Mouse (Mus musculus): ENCODE measurements around the gene Dusp14. TPM values are rescaled to one million over a fixed set of nuclear protein-coding genes. Genes with fewer than 3 reads are reported as not detected.

Gene Dusp14
- polyA plus RNA-seq, 1 experiment = 98.1 TPM

DNA sequence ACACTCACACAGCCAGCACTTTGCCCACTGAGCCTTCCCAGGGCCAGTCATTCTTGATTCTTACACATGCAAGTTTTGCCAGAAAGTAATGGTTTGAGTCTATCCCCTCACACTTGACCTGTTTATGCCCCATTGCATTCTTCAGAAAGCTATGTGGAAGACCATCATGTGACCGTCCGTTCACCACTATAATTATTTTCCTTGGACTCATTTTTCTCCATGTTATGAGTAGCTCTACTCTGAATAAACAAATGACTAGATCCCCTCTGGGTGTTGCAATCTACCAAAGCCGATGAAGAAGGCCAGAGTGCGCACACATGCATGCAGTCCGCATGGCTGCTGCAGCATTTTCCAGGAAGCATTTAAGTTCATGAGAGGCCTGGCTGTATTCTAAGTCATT, 41.8 kb downstream of the Dusp14 start:
- DNase-seq (ENCODE audit: extremely low spot score in 1 of 2, low spot score in 1 of 2) = no peak

DNA sequence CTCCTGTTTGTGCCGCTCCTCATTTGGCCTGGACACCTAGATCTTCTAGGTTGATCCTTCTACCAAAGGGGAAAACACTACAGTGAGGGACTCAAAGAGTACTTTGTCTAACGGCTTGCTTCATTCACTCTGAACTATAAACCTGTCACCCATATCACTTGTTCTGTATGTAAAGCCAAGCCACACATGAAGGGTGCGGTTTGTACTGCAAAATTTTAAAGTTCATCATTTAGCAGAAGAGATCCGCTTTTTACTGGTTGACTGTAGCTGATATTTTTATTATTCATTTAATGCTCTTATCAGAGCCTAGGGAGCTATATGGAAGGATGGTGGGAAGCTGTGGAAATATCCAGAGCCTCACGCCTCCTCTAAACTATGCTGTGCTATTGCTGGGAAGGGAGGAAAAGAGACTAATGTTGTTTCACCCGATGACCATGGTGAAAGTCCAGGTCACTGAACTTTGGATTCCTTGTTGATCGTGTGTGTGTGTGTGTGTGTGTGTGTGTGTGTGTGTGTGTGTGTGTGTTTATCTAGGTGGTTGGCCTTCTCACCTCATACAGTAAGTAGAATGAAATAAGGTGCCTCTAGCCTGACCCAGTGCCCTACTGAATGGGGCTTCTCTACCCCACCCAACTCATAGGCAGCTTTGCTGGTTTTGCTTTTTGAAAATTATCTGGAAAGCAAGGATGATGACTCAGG, 52.1 kb downstream of the Dusp14 start:
- no peak for DNase-seq (ENCODE audit: extremely low spot score in 1 of 2, low spot score in 1 of 2)

DNA sequence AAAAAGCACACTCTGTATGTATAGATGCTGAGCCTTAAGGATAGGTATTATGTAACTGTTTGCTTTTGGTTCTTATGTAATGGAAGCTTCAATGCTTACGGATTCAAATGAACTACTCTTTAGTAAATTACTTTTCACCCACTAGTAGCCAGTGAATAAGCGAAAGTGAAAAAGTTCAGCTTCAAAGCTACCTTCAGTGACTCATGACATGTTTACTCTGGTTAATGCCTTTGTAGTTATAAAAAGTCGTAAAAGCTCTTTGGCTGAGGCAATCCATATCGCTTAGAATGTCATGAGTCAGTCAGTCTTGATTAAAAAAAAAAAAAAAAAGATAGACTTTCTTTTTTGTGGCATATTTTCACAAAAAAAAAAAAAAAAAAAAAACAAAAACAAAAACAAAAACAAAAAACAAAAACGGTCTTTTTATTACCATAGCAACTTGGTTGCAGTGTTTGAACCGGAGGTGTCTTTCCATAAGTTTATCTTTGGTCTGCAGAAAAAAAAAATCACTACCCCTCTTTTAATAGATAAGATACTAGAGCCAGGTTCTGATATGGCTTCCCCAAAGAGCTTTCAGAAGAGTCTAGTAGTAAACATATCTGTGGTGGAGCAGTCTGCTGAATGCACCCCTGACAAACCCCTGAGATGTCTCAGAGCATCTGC, 52.8 kb downstream of the Dusp14 start:
- no peak for DNase-seq (ENCODE audit: extremely low spot score in 1 of 2, low spot score in 1 of 2)

DNA sequence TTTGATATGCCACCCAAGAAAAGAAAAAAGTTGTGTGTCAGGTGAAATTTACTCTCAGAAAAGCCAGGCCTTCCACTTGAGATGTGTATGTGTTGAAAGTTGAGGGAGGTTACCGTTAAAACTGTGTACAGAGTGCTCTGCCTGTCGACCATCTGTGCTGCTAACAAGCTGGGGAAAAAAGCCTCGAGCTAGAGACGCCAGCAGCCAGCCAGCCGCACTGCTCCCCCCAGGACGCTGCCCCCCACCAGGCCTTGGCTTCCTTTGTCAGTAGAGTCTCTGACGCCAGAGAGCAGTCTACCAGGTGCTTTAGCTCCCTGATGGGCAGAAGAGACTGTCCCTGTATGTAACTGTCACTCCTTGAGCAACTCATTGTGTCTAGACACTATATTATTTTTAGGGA, 56.0 kb downstream of the Dusp14 start:
- DNase-seq (ENCODE audit: extremely low spot score in 1 of 2, low spot score in 1 of 2) = peak in 1 of 2 experiments; percentile 45

DNA sequence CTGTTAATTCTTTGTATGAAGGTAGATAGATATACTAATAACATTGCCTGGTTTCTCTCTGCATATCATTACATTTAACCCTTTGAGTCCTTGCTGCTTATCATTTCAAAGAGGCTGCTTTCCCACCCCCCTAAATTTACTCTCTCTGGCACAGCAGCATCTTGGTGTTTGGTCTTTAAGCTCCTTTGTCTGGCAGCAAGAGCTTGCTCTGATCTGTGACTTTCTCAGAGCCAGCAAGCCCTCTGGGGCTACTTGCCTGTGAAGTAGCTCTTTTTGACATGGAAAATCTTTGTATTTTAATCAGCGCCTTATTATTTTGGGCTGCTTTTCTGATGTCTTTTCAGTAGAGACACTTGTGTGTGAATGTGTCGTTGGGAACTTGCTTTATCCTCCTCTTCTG, 57.5 kb downstream of the Dusp14 start:
- no peak for DNase-seq (ENCODE audit: extremely low spot score in 1 of 2, low spot score in 1 of 2)

DNA sequence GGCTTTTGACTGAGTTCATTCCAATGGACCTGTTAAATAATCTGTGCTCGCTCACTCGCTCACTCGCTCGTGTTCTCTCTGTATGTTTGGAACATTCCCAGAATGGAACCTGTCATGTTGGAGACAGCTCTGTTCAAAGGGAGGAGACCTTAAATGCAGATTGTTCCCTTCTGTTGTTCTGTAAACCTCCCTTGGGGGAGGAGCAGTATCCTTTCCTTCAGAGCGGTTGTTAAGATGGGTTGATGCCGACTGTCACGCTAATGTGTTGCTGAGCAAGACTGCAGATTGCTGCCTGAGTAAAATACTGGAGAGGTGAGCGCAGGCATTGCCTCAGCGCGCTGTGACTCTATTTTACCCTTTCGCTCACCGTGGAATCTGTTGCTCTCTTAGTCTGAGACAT, 58.0 kb downstream of the Dusp14 start:
- peak in 1 of 2 experiments; percentile 36 for DNase-seq (ENCODE audit: extremely low spot score in 1 of 2, low spot score in 1 of 2)

DNA sequence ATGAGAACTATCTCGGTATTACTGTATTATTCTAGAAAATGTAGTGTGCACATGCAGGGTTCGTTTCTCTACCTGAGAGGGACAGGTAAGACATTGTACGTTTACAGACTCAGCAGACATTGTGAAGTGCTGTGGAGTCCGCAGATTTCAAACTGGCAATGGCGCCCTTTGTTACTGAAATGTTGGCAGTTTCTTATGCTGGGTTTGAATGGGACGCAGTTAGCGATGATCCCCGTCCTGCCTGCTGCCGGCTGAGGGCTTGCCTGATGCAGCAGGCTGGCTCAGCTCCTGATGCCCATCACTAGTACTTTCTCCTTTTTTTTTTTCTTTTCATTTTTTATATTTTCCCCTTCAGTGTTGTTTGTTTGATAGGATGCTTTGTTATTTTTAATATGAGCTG, 58.6 kb downstream of the Dusp14 start:
- no peak for DNase-seq (ENCODE audit: extremely low spot score in 1 of 2, low spot score in 1 of 2)

DNA sequence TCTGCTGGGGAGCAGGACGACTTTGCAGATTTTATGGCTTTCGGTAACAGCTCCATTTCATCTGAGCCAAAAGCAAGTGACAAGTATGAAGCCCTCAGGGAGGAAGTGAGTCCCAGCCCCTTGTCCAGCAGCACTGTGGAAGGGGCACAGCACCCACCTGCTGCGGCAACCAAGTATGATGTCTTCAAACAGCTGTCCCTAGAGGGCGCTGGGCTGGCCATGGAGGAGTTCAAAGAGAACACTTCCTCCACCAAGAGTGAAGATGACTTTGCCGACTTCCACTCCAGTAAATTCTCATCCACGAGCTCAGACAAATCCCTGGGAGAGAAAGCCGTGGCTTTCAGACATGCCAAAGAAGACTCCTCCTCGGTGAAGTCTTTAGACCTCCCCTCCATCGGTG, 60.1 kb downstream of the Dusp14 start:
- DNase-seq (ENCODE audit: extremely low spot score in 1 of 2, low spot score in 1 of 2) = no peak

DNA sequence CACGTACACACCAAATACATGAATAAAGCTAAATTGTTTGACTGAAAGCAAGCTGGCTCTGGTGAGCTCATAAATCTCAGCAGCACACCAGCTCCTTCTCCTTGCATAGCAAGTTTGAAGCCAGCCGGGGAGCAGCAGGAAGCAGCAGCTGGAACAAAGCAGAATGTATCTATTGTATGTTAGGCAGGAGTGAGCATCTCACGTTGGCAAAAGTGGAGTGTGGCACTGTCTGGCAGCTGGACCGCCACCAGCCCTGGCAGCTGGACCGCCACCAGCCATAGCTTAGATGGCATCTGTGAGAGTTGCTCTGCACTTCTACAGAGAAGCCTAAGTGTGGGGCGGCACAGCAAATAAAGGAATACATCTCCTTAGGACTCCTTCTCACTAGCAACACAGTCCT, 65.1 kb downstream of the Dusp14 start:
- DNase-seq (ENCODE audit: extremely low spot score in 1 of 2, low spot score in 1 of 2) = peak in 1 of 2 experiments; percentile 18

DNA sequence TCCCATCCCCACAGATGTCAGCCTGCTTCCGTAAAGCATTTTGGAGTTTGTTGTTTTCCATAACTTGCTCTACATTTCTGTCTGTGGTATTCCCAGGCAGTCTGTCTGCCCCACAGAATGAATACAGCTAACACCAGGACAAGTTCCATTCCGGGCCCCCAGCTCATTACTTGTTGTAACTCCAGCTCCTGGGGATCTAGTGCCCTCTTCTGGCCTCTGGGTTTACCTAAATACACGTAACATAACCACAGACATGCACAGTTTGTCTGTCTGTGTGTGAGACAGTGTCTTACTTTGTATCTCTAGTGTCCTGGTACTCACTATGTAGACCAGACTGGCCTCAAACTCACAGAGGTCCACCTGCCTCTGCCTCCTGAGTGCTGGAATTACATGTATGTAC, 67.8 kb downstream of the Dusp14 start:
- no peak for DNase-seq (ENCODE audit: extremely low spot score in 1 of 2, low spot score in 1 of 2)

DNA sequence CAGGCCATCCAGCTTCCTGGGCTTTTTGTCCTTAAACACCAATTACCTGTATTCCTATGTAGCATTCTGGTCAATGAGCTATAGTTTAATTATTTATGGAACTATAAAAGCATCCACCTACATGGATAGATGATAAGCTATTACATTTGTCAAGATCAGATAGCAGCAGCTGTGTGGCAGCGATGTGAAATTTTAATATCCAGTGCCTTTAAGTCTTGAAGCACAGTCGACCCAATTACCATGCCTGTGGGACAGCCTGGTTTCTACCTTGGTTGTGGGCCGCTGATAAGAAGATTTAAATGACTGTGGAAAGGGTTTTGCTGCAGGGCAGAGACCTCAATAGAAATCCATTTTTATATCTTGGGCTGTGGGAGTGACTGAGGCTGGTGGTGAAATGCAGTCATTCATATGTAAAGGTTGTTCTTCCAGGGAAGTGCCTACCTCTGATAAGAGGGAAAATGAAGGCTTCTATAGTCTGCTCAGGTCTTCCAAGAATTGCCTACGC, 69.6 kb downstream of the Dusp14 start:
- DNase-seq (ENCODE audit: extremely low spot score in 1 of 2, low spot score in 1 of 2) = no peak

DNA sequence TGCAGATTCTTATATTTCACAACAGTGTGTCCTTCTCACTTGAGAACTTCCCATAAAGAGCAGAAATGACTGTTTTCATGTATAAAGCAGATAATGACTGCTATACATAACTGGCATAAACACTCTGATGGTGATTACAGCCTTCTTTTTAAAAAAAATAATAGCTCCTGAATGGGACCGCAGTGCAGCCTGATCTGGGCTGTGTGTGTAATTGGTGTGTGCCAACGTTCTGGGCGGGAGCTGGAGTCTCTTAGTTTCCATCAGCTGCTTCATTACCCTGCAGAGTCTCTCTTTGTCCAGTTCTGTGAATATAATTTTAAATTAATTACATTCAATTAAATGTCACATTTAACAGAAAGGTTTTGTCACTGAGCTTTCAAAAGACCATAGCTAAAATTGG, 70.1 kb downstream of the Dusp14 start:
- no peak for DNase-seq (ENCODE audit: extremely low spot score in 1 of 2, low spot score in 1 of 2)

Other genes with a start within 250 kb of the Dusp14 start
- gene Hnf1b, start 219.2 kb downstream of the Dusp14 start, polyA plus RNA-seq (2012; rRNA removed) = 0.08 and 0.13 TPM in 2 replicates
- gene Ddx52, start 127.2 kb downstream of the Dusp14 start, polyA plus RNA-seq (2012; rRNA removed) = 12.3 and 16.0 TPM in 2 replicates
- gene Synrg, start 104.8 kb downstream of the Dusp14 start, polyA plus RNA-seq (2012; rRNA removed) = 21.4 and 24.9 TPM in 2 replicates
- gene Tada2a, start 60.3 kb upstream of the Dusp14 start, polyA plus RNA-seq (2012; rRNA removed) = 43.7 and 49.9 TPM in 2 replicates
- gene Acaca, start 60.4 kb upstream of the Dusp14 start, polyA plus RNA-seq (2012; rRNA removed) = 23.0 and 26.9 TPM in 2 replicates
- not detected in 2 replicates for gene Gm11437, start 98.2 kb upstream of the Dusp14 start, polyA plus RNA-seq (2012; rRNA removed)